Mouse (Mus musculus) liver (tissue): Measurements from ENCODE around the gene Trp73.

Experiments
- DNase-seq: peaks from one replicate; pipeline ENCODE4 v3.0.0-alpha.2; 2020; ENCODE audit warnings: mixed read lengths

Gene Trp73

DNA sequence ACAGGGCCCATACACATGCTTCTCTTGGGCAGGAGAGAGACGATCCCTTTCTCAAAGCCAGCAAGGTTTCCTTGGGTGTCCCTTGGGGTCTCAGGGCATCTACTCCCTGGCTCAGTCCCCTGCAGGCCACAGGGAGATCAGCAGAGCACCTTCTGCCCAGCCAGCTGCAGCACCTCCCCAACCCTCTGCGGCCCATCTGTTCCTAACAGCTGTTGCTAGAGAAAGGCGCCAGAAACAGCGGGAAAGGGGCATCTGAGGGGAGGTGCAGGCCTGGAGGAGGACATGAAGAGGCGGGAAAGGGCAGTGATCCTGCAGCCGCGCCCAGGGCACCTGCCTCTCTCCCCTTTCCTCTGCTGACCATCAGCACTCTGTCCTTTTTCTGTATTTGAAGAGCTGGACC lies 40.6 kb downstream of the Trp73 start:
- DNase-seq = no peak

DNA sequence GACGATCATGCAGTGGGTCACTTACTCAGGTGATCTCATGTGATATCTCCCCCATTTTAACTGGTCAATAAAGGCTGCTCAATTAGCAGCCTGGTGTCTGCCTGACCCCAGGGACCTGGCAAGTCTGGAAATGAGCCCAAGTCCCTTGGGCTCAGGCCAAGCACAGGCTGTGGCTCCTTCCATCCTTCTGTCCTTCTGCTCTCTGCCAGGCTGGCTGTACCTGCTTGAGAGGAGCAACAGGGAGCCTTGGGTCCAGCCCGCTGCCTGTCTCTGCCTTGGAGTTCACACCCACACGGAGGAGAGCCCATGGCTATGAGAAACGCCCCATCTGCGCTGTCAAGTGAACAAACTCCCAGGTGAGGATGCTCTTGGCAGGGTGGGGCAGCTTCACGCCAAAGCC lies 43.9 kb downstream of the Trp73 start:
- DNase-seq = no peak

- DNase-seq = peak; percentile 64
Observed at GRCm38 (mm10) chr4:154093210-154093609, 46.8 kb downstream of the Trp73 start.

GRCm38 (mm10) chr4:154091356-154091755 lies 48.7 kb downstream of the Trp73 start:
- DNase-seq = no peak

GRCm38 (mm10) chr4:154089205-154089604 lies 50.8 kb downstream of the Trp73 start:
- peak; percentile 36 for DNase-seq

DNA sequence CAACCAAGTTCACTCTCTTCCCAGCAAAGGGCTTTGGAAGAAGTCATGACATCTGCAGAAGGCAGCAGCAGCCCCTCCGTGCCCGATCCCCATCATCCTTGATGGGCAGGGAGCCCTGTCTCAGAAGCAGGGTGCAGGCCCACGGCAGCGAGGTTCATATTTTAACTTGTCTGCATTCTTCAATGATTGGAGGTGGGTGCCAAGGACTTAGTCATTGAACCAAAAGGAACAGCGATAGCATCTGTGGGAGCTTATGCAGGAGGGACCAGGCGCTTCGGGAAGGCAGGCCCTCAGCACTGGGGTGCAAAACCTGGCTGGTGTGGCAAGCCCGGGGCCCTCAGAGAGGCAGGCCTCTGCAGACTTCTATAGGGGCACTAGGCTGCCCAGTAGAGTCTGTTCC lies 53.6 kb downstream of the Trp73 start:
- DNase-seq = no peak

- DNase-seq = no peak
Observed at GRCm38 (mm10) chr4:154085856-154086255, 54.2 kb downstream of the Trp73 start.

DNA sequence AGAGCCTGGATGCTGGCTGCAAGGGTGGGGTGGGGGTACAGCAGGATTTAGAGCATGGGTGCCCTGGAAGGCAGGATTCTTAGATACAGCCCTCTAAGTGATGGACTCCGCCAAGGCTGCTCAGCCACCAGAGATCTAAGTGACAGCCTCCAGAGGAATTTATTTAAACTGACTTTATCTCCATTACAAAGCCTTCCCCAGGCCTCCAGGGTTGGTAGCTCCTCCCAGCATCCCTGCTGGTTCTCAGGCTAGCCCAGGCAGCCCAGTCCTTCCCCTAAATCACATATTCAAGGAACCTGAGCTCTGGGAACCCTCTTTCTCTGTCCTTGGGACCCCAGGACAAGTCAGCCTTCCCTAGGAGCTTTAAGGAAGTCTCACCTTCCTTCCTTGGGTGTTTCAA lies 58.0 kb downstream of the Trp73 start:
- DNase-seq = no peak

GRCm38 (mm10) chr4:154081021-154081420 lies 59.0 kb downstream of the Trp73 start:
- DNase-seq = peak; percentile 61

- DNase-seq = no peak
Observed at GRCm38 (mm10) chr4:154080211-154080610, 59.8 kb downstream of the Trp73 start.

DNA sequence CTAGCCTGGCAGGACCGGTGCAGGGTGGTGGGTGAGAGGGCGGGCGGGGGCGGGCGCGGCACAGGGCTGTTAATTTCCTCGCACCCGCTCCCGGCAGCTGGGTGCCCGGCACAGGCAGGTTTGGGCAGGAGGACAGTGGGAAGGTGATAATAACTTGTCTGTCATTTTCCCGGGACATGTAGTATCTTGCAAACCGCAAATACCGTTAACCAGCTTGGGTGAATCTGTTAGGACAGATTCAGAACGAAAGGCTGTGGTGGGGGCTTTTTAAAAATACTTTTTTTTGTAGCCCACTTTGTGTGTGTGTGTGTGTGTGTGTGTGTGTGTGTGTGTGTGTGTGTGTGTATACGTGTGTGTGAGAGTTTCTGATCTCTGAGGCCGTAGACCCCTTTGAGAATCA lies 68.1 kb downstream of the Trp73 start:
- DNase-seq = no peak

GRCm38 (mm10) chr4:154071521-154071920 lies 68.5 kb downstream of the Trp73 start:
- no peak for DNase-seq

DNA sequence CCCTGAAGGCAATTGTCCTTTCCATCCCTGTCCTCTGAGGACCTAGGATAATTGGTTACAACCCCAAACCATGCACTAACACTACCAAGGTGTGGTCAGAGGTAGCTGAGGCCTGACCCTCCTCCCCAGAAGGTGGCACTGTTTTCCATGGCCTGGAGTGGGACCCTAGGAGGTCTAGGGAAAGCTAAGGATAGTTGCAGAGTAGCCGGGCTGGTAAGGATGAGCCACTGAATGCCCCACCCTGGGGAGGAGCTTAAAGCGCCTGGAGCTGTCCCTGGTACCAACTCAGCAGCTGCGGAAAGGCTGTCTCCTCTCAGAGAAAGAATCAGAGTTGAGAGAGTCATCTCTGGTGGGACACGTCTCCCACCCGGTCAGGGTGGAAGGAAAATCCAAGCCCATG lies 69.1 kb downstream of the Trp73 start:
- DNase-seq = peak; percentile 34

- peak; percentile 15 for DNase-seq
Observed at GRCm38 (mm10) chr4:154064827-154065773, 74.9 kb downstream of the Trp73 start.

DNA sequence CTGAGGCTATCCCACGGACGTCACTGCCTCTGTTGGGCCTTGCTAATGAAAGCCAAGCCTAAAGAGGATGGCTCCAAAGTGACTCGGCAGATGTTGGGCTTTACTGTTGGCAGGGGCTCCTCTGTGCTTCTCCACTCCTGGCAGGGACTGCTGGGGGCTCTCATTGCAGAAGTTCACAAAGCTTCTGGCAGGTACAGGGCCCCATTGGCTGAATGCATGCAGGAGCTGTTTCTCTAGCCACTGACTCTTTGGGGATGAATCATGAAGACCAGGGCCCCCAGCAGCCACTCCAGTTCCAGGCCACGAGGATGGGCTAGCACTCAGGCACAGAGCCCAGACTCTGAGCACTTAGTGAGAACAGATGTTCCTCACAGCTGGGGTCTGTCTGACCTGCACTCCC lies 82.3 kb downstream of the Trp73 start:
- no peak for DNase-seq

DNA sequence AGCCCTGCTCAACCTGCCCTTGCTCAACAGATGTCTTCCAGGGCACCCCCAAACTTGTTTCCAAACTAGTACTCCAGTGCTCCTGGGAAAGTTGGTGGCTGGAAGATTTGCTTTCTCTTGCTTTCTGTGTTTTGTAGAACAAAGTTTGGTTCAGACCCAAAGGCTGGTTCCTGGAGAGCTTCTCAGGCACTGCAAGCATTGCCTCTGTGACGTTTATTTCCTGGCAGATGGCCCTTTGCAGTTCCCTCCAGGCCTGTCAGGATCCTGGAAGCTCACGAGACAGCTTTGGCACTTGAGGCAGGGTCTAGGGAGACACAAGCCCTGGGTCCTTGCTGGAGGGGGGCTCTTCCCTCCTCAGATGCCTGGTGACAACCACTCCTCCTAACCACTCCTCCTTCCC lies 83.3 kb downstream of the Trp73 start:
- no peak for DNase-seq

GRCm38 (mm10) chr4:154056046-154056445 lies 84.0 kb downstream of the Trp73 start:
- DNase-seq = no peak

DNA sequence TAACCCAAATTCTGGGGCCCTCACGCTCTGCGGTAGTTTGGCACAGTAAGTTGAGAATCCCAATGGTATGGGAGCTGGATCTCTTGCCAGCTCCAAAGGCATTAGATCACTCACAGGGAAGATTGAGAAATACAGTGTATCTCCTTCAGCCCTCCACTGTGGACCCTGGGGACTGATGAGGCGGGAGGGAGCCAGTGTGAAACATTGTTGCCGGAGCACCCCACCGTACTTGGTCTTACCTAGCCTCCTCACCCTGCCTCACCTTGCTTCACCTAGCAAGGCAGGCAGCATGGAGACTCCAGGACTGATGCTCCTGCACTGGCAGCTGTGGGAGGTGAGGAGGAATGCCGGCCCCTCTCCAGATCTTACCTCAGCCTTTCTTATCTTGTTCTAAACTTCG lies 84.5 kb downstream of the Trp73 start:
- no peak for DNase-seq

DNA sequence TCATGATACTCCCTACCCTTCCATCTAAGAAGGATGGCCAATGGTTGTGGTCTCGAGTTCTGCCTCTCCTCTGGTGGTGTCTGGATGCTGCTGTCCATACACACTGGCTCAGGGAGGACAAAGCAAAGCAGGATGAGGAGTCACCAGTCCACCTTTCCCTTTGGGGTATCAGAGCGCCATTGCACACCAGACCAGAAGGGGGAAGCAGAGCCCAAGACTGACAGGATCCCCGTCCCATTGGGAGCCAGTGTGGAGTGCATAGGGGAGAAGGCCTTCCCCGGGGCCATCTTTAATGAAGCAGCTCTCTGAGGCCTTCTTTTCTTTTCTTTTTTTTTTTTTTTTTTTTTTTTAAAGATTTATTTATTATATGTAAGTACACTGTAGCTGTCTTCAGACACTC lies 86.9 kb downstream of the Trp73 start:
- no peak for DNase-seq

- DNase-seq = no peak
Observed at GRCm38 (mm10) chr4:154051401-154051800, 88.6 kb downstream of the Trp73 start.

GRCm38 (mm10) chr4:154045837-154046236 lies 94.2 kb downstream of the Trp73 start:
- no peak for DNase-seq

DNA sequence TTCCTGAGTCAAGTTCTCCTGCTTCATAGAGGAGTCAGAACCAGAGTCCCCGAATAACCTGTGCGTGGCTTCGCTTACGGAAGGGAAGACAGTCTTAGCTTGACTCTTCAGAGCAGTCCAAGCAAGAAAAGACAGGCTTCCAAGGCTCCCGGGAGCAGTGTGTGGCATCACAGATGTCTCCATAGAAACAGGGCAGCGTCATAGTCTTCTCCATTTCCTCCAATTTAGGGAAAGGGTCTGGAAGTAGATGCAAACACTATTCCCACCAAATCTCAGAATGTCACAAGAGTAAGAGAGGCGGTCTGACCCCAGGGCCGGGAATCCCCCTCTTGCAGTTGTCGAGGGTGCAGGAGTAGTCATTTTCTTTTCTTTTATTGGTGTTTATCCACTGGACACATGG lies 97.4 kb downstream of the Trp73 start, which contains the start of gene Ccdc27:
Gene Ccdc27 (minus strand): TSS at position 101 of the 400 bp plus-strand sequence.
- no peak for DNase-seq

DNA sequence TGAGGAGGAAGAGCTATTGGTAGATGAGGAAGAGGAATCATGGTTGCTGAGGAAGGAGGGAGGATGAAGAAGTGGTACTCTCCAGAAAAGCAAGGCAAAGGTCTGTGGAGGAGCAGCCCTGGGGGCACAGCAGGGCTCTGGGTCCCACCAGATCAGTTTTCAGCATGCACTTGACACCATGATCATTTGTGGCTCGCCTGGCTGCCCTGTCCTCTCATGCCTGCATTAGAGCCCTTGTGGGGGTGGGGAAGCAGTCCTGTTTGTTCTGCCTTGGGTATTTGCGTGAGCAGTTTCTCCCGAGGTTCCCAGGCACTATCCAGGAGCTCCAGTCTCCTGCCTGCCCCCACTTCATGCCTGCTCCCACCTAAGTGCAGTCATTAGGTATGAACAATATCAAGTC lies 102.9 kb downstream of the Trp73 start:
- no peak for DNase-seq

GRCm38 (mm10) chr4:154028646-154029045 lies 111.4 kb downstream of the Trp73 start:
- peak; percentile 63 for DNase-seq

- DNase-seq = no peak
Observed at GRCm38 (mm10) chr4:154028066-154028465, 111.9 kb downstream of the Trp73 start.
